28 mouse cellular contexts compared by ENCODE assay signal in the genomic region with DNA sequence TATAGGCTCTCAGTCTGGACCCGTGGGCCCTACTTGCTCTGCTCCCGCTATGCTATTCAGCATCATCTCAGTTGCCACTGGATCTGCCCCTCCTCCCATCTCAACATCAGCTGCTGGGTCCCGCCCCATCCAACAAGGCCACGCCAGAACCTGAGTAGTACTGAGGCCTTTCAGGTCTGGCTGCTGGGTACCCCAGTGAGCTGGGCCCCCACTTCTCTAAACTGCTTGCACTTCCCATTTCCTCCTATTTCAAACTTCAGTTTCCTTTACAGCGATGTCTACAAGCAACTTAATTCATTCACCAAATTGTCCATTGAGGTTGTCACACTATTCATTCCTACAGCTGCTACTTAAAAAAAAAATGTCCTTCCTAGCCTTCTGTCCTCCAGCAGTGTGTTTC. TPM values are rescaled to one million over a fixed set of nuclear protein-coding genes. Genes with fewer than 3 reads are reported as not detected.
DNase-seq lines count a peak whose midpoint lies in the region; ATAC-seq and TF ChIP-seq lines count a peak whose summit lies in the region.
"Had no signal": no experiment of that assay in that cellular context is flagged by ENCODE, and none has a peak within 500 bp of the region (broad histone marks: within the 10 kb centered on the region; RNA-seq: fewer than 3 reads in every experiment).

No protein-coding gene starts in this region.

- no peak for TF ChIP-seq RAD21 in MEL (IDR thresholded peaks at IDR 0.05; ENCODE audit: low read depth, low read length)

- no peak for TF ChIP-seq EP300 in MEL (IDR thresholded peaks at IDR 0.05; ENCODE audit: low read depth in 1 of 2, low read length in 2 of 2)

- no peak overlapping the region for H3K4me3 ChIP-seq in hindbrain, embryonic 16.5 days (ENCODE audit: low read length)
- H3K4me3 ChIP-seq in hindbrain, embryonic 12.5 days = no peak overlapping the region
- no peak overlapping the region for H3K4me3 ChIP-seq in MEL (ENCODE audit: control insufficient read depth in 1 of 2, insufficient read depth in 1 of 2, low read depth in 2 of 2, low read length in 2 of 2)
- H3K4me3 ChIP-seq in megakaryocyte, embryonic 14.5 days (replicated peaks) = peak overlapping the region; percentile 70
- no peak overlapping the region for H3K4me3 ChIP-seq in intestine, postnatal 0 days (ENCODE audit: low read depth, low read length)
- H3K4me3 ChIP-seq: embryonic facial prominence, embryonic 10.5 days; embryonic facial prominence, embryonic 15.5 days; forebrain, embryonic 12.5 days; hindbrain, embryonic 13.5 days; limb, embryonic 10.5 days; limb, embryonic 15.5 days; liver, embryonic 13.5 days; myocyte; neural tube, embryonic 12.5 days had no signal

- ATAC-seq in hindbrain, embryonic 16.5 days = no peak
- no peak for ATAC-seq in hindbrain, embryonic 12.5 days (ENCODE audit: low FRiP score)
- ATAC-seq in intestine, postnatal 0 days = no peak
- ATAC-seq: forebrain, postnatal 0 days; lung, postnatal 0 days; midbrain, embryonic 16.5 days had no signal

- no peak overlapping the region for H3K4me2 ChIP-seq in hindbrain, embryonic 16.5 days (ENCODE audit: low read length)
- no peak overlapping the region for H3K4me2 ChIP-seq in hindbrain, embryonic 12.5 days (replicated peaks)
- no peak overlapping the region for H3K4me2 ChIP-seq in intestine, postnatal 0 days (replicated peaks; ENCODE audit: low read depth)
- H3K4me2 ChIP-seq: embryonic facial prominence, embryonic 15.5 days; forebrain, embryonic 12.5 days; hindbrain, embryonic 13.5 days; limb, embryonic 15.5 days; liver, embryonic 13.5 days; midbrain, embryonic 11.5 days; neural tube, embryonic 12.5 days had no signal

- no peaks in the 10 kb centered on the region for H3K79me2 ChIP-seq in MEL (ENCODE audit: control insufficient read depth, insufficient read depth, low read length, poor library complexity)

- 90% methylated on average over 5 of the region's 5 CpGs for WGBS in hindbrain, embryonic 16.5 days
- WGBS in hindbrain, embryonic 12.5 days = 91% methylated on average over 5 of the region's 5 CpGs
- 92% methylated on average over 5 of the region's 5 CpGs for WGBS in intestine, postnatal 0 days

- peaks cover 31% of the 10 kb centered on the region for H3K4me1 ChIP-seq in hindbrain, embryonic 16.5 days (ENCODE audit: control insufficient read depth, insufficient read depth, low read depth, low read length)
- H3K4me1 ChIP-seq in hindbrain, embryonic 12.5 days = peaks cover 36% of the 10 kb centered on the region
- H3K4me1 ChIP-seq in MEL (ENCODE audit: control insufficient read depth in 1 of 2, insufficient read depth in 2 of 2, low read length in 2 of 2) = peaks cover 0 to 9% of the 10 kb centered on the region in 2 experiments
- H3K4me1 ChIP-seq in megakaryocyte, embryonic 14.5 days = peaks cover 97% of the 10 kb centered on the region
- H3K4me1 ChIP-seq in intestine, postnatal 0 days (replicated peaks; ENCODE audit: control insufficient read depth, insufficient read depth, low read length) = peaks cover 12% of the 10 kb centered on the region; the same call in 1 of the 2 replicates

- peaks cover 6% of the 10 kb centered on the region for H3K36me3 ChIP-seq in hindbrain, embryonic 16.5 days (ENCODE audit: control insufficient read depth, insufficient read depth, low read length)
- H3K36me3 ChIP-seq in hindbrain, embryonic 12.5 days = no peaks in the 10 kb centered on the region
- peaks cover 0 to 9% of the 10 kb centered on the region in 2 experiments; a peak in 2 of 4 replicates for H3K36me3 ChIP-seq in MEL (ENCODE audit: control insufficient read depth in 1 of 2, insufficient read depth in 2 of 2, low read length in 2 of 2)
- H3K36me3 ChIP-seq in megakaryocyte, embryonic 14.5 days (replicated peaks; ENCODE audit: low read length) = peaks cover 100% of the 10 kb centered on the region
- H3K36me3 ChIP-seq in splenic B cell, adult 2 months (ENCODE audit: control insufficient read depth, insufficient read depth, low read length, poor library complexity, severe bottlenecking) = peaks cover 14% of the 10 kb centered on the region
- peaks cover 9% of the 10 kb centered on the region; the same call in 1 of the 2 replicates for H3K36me3 ChIP-seq in intestine, postnatal 0 days (ENCODE audit: control insufficient read depth, insufficient read depth)
- H3K36me3 ChIP-seq: neural tube, embryonic 12.5 days had no signal

- no peak for TF ChIP-seq POLR2A in MEL (IDR thresholded peaks at IDR 0.05; ENCODE audit: control insufficient read depth in 1 of 2, insufficient read depth in 1 of 2, low read depth in 1 of 2, low read length in 2 of 2, poor library complexity in 1 of 2)

- DNase-seq in MEL (ENCODE audit: low read depth, low spot score) = peak; percentile 13
- DNase-seq in splenic B cell, adult 2 months (ENCODE audit: low read depth, low spot score) = peak; percentile 64
- DNase-seq in heart, postnatal 4 days = no peak
- DNase-seq: adrenal gland, postnatal 25 days; cerebellum, adult 2 months; cerebellum, postnatal 14 days; forebrain, postnatal 0 days; heart, postnatal 14 days; kidney, adult 2 months; kidney, postnatal 4 days; liver, embryonic 13.5 days; lung, adult 18-20 months; thymus, postnatal 4 days had no signal

- H3K27ac ChIP-seq in hindbrain, embryonic 16.5 days (ENCODE audit: low read depth, low read length) = peak overlapping the region; percentile 23; the same call in 1 of the 2 replicates
- H3K27ac ChIP-seq in hindbrain, embryonic 12.5 days = no peak overlapping the region
- H3K27ac ChIP-seq in MEL (ENCODE audit: control insufficient read depth, low read depth, low read length) = no peak overlapping the region
- no peak overlapping the region for H3K27ac ChIP-seq in intestine, postnatal 0 days (ENCODE audit: low read depth, low read length)
- H3K27ac ChIP-seq: embryonic facial prominence, embryonic 10.5 days; embryonic facial prominence, embryonic 15.5 days; forebrain, embryonic 12.5 days; hindbrain, embryonic 13.5 days; limb, embryonic 10.5 days; limb, embryonic 15.5 days; liver, embryonic 13.5 days; neural tube, embryonic 12.5 days had no signal

- TF ChIP-seq CTCF in MEL (IDR thresholded peaks at IDR 0.05 in 2 of 3, conservative IDR thresholded peaks at IDR 0.05 in 1 of 3; ENCODE audit: control insufficient read depth in 1 of 3, insufficient read depth in 1 of 3, low read depth in 2 of 3, low read length in 3 of 3, poor library complexity in 1 of 3, severe bottlenecking in 1 of 3) = no peak
- no peak for TF ChIP-seq CTCF in intestine, postnatal 0 days (IDR thresholded peaks at IDR 0.05; ENCODE audit: low read depth)

- H3K27me3 ChIP-seq in hindbrain, embryonic 16.5 days (replicated peaks; ENCODE audit: control insufficient read depth, insufficient read depth, low read length) = no peaks in the 10 kb centered on the region
- H3K27me3 ChIP-seq in hindbrain, embryonic 12.5 days = no peaks in the 10 kb centered on the region
- no peaks in the 10 kb centered on the region for H3K27me3 ChIP-seq in MEL (ENCODE audit: control insufficient read depth in 1 of 2, insufficient read depth in 2 of 2, low read length in 2 of 2)
- no peaks in the 10 kb centered on the region for H3K27me3 ChIP-seq in megakaryocyte, embryonic 14.5 days (replicated peaks)
- H3K27me3 ChIP-seq in splenic B cell, adult 2 months (ENCODE audit: control insufficient read depth, insufficient read depth, low read length, poor library complexity, severe bottlenecking) = no peaks in the 10 kb centered on the region
- no peaks in the 10 kb centered on the region for H3K27me3 ChIP-seq in intestine, postnatal 0 days (replicated peaks; ENCODE audit: control insufficient read depth, insufficient read depth, low read length)
- H3K27me3 ChIP-seq: embryonic facial prominence, embryonic 15.5 days; forebrain, embryonic 12.5 days; hindbrain, embryonic 13.5 days; limb, embryonic 15.5 days; liver, embryonic 13.5 days; neural tube, embryonic 12.5 days had no signal

- H3K9ac ChIP-seq in hindbrain, embryonic 16.5 days (ENCODE audit: low read depth, low read length) = no peak overlapping the region
- H3K9ac ChIP-seq in hindbrain, embryonic 12.5 days = no peak overlapping the region
- no peak overlapping the region for H3K9ac ChIP-seq in MEL (ENCODE audit: control insufficient read depth, low read depth, low read length, poor library complexity, severe bottlenecking)
- H3K9ac ChIP-seq in intestine, postnatal 0 days (ENCODE audit: low read depth, low read length) = no peak overlapping the region
- H3K9ac ChIP-seq: embryonic facial prominence, embryonic 15.5 days; forebrain, embryonic 12.5 days; forebrain, postnatal 0 days; hindbrain, embryonic 13.5 days; limb, embryonic 15.5 days; liver, embryonic 13.5 days; neural tube, embryonic 12.5 days had no signal

- no peaks in the 10 kb centered on the region for H3K9me3 ChIP-seq in hindbrain, embryonic 16.5 days (ENCODE audit: control insufficient read depth, low read length)
- H3K9me3 ChIP-seq in hindbrain, embryonic 12.5 days (replicated peaks) = no peaks in the 10 kb centered on the region
- no peaks in the 10 kb centered on the region for H3K9me3 ChIP-seq in MEL (replicated peaks; ENCODE audit: insufficient read depth, low read length)
- peaks cover 9% of the 10 kb centered on the region for H3K9me3 ChIP-seq in megakaryocyte, embryonic 14.5 days
- no peaks in the 10 kb centered on the region for H3K9me3 ChIP-seq in intestine, postnatal 0 days (ENCODE audit: control insufficient read depth)
- H3K9me3 ChIP-seq: embryonic facial prominence, embryonic 15.5 days; forebrain, embryonic 12.5 days; hindbrain, embryonic 13.5 days; limb, embryonic 10.5 days; limb, embryonic 15.5 days; liver, embryonic 13.5 days; neural tube, embryonic 12.5 days had no signal

TF ChIP-seq in MEL, 35 proteins besides CTCF, POLR2A, EP300 and RAD21:
- no peak for TF ChIP-seq E2F4 (IDR thresholded peaks at IDR 0.05; ENCODE audit: borderline replicate concordance, low read depth, low read length)
- no peak for TF ChIP-seq ZKSCAN1 (IDR thresholded peaks at IDR 0.05; ENCODE audit: low read depth, low read length)
- no peak for TF ChIP-seq MAFK (IDR thresholded peaks at IDR 0.05; ENCODE audit: borderline replicate concordance, low read depth, low read length)
- TF ChIP-seq JUND (IDR thresholded peaks at IDR 0.05; ENCODE audit: low read depth, low read length) = no peak
- TF ChIP-seq NELFE (IDR thresholded peaks at IDR 0.05; ENCODE audit: low read depth, low read length) = no peak

RNA-seq across cellular contexts. Expression of a gene that starts 49.8 kb away (rescaled TPM):
- polyA plus RNA-seq in hindbrain, embryonic 16.5 days (2015; fragmentation: Nextera tagmentation; extraction: Ambion mirVana) = 43.5 and 46.3 TPM in 2 replicates
- 30.0 and 31.4 TPM in 2 replicates for polyA plus RNA-seq in hindbrain, embryonic 12.5 days (2016; fragmentation: Nextera tagmentation; extraction: Ambion mirVana)
- 18.3 and 22.4 TPM in 2 replicates for total RNA-seq in MEL (2012; rRNA removed)
- 10 to 100 TPM in 1 of 2 experiments, not detected in 1; 28.0 TPM for polyA plus RNA-seq in MEL (2012; ENCODE audit: insufficient read depth in 1 of 2, insufficient read length in 2 of 2, low read depth in 1 of 2, low replicate concordance in 2 of 2, missing spikeins in 1 of 2)
- 86.3 and 103 TPM in 2 replicates for polyA plus RNA-seq in megakaryocyte, embryonic 14.5 days (2012; ENCODE audit: insufficient read depth, low replicate concordance)
- polyA plus RNA-seq in intestine, postnatal 0 days (2015; fragmentation: Nextera tagmentation; extraction: Ambion mirVana) = 9.8 and 9.9 TPM in 2 replicates
- 10 to 100 TPM; 27.4 to 31.1 TPM for total RNA-seq in heart, postnatal 4 days (2021)
